Mouse (Mus musculus): Measurements from ENCODE around the gene Xrcc4. TPM values are rescaled to one million over a fixed set of nuclear protein-coding genes. Genes with fewer than 3 reads are reported as not detected.

The Xrcc4 gene
- polyA plus RNA-seq, 1 experiment, result 20.8 TPM

DNA sequence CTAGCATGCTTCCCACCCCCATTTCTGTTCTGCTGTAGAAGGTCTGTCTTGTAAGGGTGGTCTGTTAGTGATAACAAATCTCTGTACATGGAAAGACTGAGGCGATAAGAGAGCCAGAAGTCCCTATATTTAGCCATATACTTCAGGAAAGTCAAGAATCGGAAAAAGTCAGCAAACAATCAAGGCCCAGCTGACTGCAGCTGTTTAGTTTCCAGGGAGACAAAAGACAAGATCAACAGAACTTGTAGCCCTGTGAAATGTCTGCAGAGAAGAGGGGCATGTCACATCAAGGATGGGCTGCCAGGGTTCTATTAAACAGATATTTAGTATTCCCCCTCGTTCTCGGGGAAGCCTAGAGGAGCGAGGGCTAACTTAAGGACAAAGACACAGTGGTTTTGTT is 354.3 kb downstream of the Xrcc4 start:
- Histone ChIP-seq H3K4me1 (ENCODE audit: control insufficient read depth, insufficient read depth, low read length) (no peaks in the 10 kb centered on the region), H3K4me3 (ENCODE audit: insufficient read depth, low read length) (no peak overlapping the region), H3K27ac (ENCODE audit: insufficient read depth, low read depth, low read length) (no peak overlapping the region)
- TF ChIP-seq CTCF (IDR thresholded peaks at IDR 0.05; ENCODE audit: low read depth, low read length) (no peak), POLR2A (IDR thresholded peaks at IDR 0.05; ENCODE audit: borderline replicate concordance, low read depth, low read length) (no peak)

DNA sequence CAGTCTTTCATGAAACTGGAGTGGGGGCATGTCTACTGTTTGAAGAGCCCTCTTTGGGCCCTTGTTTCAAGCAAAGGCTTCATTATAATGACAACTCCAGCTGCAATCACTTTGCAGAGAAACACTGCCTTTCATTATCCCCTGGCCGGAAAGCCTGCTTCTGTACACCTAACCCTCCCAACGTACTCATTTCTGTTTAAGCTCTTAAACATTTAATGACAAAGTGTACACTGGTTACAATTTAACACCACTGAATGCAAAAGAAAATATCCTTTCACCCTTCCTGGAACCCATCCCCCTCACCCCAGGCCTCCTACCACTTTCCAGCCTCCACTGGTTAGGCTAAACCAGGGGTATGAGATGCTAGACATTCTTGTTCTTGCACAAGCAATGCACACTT is 362.9 kb downstream of the Xrcc4 start:
- H3K27ac ChIP-seq (ENCODE audit: insufficient read depth, low read depth, low read length), result no peak overlapping the region

More for the DNA sequence above, 362.9 kb downstream of the Xrcc4 start:
- Histone ChIP-seq H3K4me3 (ENCODE audit: insufficient read depth, low read length) (no peak overlapping the region), H3K4me1 (ENCODE audit: control insufficient read depth, insufficient read depth, low read length) (no peaks in the 10 kb centered on the region)
- TF ChIP-seq CTCF (IDR thresholded peaks at IDR 0.05; ENCODE audit: low read depth, low read length) (no peak), POLR2A (IDR thresholded peaks at IDR 0.05; ENCODE audit: borderline replicate concordance, low read depth, low read length) (no peak)

Other genes with a start within 250 kb of the Xrcc4 start
- gene Tmem167, start 485 bp downstream of the Xrcc4 start, polyA plus RNA-seq (2012; ENCODE audit: insufficient read depth, insufficient read length, missing spikeins), result 29.3 and 32.0 TPM in 2 replicates